Mouse (Mus musculus) right cerebral cortex, adult 18-20 months (tissue): Measurements from ENCODE around the gene Slc6a19.
A peak's percentile ranks its signal among the peaks of the same experiment; 100 is the strongest.

ENCODE experiments used
- DNase-seq: peaks from one replicate; pipeline ENCODE4 v3.0.0; 2022; ENCODE audit warnings: mixed read lengths

The Slc6a19 gene

DNA sequence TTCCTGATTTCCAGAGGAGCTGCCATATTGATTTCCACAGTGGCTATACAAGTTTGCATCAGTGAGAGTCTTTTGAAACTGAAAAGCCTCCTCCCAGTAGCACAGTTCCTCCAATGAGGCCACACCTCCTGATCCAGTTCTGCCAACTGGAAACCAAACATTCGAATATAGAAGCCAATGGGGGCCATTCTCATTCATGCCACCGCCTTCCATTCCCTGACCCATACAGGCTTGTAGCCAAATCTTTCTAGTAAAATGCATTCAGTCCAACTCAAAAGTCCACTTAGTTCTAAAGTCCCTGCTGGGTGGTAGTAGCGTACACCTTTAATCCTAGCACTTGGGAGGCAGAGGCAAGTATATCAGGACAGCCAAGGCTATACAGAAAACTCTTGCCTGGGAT is 51.4 kb downstream of the Slc6a19 start:
- DNase-seq: no peak

DNA sequence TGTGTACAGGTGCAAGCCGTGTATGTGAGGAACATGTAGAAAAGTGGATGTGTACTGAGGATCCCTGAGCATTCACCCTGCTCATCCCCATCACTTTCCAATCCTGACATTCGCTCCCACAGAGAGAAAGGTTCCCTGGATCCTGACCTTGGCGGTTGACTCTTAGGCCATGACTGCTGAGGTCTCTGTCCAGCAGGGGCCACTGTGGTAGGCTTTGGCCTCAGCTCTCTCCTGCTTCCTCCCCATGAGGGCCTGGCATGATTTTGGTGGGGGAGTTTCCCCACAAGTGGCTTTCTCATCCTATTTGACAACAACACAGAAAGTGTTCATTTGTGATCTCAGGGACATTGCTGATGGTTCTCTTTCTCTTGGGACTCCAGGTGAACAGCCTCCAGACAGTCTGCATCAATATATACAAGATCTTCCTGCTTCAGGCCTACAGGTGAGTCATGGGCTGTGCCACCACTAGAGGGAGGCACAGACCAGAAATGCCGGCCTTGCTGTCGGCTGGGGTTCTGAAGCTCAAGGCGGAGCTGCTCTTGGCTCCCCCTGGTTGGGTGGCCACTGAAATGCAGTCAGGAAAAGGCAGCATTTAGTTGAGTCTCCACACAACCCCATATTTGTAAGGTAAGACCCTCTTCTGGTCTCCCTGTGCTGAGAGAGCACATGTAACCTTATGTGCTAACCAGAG is 58.1 kb downstream of the Slc6a19 start:
- DNase-seq: peak; percentile 58

GRCm38 (mm10) chr13:73641296-73641695 is 63.4 kb downstream of the Slc6a19 start:
- DNase-seq: no peak

DNA sequence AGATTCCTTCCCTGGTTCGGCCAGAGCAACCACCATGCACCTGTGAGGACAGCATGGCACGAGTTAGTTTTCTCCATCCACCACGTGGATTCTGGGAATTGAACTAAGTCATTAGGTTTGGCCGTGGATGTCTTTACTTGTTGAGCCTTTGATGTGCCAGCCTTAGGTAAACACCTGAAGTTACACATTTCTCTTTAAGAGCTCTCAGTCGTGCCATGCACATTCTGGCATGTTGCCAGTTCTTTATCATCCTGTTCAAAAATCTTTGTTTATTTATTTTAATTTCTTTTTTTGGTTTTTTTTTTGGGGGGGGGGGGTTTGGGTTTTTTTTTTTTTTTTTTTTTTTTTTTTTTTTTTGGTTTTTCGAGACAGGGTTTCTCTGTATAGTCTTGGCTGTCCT is 66.8 kb downstream of the Slc6a19 start:
- no peak for DNase-seq

DNA sequence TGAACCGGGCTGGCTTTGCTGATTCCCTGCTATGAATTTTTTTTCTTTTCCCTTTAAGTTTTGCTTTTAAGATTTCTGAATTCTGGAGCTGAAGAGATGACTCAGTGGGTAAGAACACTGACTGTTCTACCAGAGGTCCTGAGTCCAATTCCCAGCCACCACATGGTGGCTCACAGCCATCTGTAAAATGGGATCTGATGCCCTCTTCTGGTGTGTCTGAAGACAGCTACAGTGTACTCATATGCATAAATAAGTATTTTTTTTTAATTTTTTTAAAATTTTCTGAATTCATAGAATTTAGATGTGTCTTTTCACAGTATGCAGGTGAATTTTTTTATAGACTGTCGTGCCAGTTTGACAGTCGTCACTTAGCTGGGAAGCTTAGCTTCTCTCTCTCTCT is 72.8 kb downstream of the Slc6a19 start:
- DNase-seq: no peak
